Mouse (Mus musculus) adrenal gland, postnatal 14 days (tissue): ENCODE results near the gene Olfr18. TPM values are rescaled to one million over a fixed set of nuclear protein-coding genes. Genes with fewer than 3 reads are reported as not detected.
"Not testable (repeated sequence)": the region's sequence is repeated elsewhere in the genome, so short reads cannot be mapped to it uniquely, and the experiment has no call there.

Experiments used
- DNase-seq: peaks from one replicate; pipeline ENCODE4 v3.0.0; 2021; ENCODE audit warnings: mixed read lengths
- long read RNA-seq, 2 experiments: library from polyadenylated mRNA; stranded (forward); transcript quantifications; one replicate each; pipeline ENCODE4 v2.0.0; 2021
- total RNA-seq: library from RNA; stranded (reverse); gene quantifications from 2 replicates; pipeline ENCODE4 v1.2.3, GENCODE M21; 2021

Olfr18 gene
- total RNA-seq, result not detected in 2 replicates
- long read RNA-seq, experiment 1, result 0 reads
- long read RNA-seq, experiment 2, result 0 reads

DNA sequence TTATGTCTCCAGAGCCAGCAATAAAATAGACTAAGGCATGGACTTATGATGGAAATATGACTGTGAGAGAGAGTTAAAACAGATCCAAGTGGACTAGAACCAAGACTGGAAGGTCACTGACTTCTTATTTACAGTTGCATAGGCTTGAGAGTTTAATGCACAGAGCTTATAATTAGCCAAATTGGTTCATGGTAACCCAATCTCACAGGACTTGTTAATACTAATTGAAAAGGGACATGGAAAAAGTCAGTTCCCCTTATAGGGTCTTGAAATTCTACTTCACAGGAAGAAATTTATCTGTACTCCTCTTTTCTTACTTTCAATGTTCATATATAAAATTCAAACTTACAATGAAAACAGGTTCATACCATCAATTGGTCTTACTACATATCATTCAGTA is at the start of gene Olfr18:
Gene Olfr18, minus strand, starts transcription at position 101 of the 400 bp plus-strand sequence.
- DNase-seq, result no peak

GRCm38 (mm10) chr9:20385343-20385703 is 49.4 kb upstream of the Olfr18 start:
- no peak for DNase-seq

DNA sequence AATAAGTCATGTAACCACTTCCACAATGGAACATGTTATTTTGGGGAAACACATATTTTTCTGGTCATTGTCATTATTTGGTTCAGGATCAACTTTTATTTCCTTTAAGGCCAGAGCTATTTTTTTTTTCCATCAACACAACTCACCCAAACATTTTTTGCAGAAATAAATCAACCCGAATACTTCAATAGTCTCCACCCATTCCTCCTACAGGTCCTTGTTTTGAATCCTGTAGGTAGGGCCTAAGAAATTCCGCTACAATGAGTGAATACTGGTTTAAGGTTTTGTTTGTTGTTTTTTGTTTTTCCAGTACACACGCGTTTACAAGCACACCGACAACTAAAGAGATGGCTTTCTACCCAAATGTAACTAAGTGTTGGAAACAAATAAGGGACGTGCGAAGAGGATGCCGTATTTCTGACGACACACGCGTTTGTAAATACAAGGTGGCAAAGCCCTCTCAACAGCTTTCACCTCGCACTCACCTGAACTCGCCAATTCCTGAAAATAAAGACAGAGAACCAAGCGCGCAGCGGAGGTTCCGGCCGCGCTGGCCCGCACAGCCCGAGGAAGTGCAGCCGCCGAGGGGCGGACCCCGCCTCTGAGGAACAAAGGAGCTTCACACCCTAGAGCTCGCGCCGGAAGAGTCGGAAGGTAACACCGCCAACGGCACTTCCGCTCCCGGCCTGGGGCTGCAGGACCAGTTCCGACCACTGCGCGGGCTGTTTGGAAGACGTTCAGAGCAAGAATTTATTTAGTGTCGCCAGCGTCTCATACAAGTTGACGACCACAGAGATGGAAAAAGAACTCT is 48.8 kb upstream of the Olfr18 start, which contains the start of gene Zfp560:
Gene Zfp560, minus strand, starts transcription at position 646 of the 811 bp plus-strand sequence.
- peak; percentile 95 for DNase-seq

DNA sequence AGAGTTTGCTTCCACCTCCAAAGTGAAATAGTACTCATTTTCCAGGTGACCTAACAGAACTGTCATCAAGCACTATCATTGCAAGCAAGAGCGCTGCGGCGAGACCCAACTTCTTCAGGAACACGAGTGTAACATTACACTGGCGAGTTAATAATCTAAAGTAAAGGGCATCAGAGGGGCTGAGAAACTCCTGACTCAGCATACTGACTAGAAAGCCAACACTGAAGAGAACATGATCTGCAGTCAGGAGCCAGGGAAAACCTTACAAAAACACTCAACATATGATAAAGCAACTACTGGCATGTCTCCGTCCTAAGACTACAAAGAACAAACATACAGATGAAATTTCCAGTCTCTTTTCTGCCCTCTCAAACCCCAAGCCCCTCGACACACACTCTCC is 47.8 kb upstream of the Olfr18 start:
- no peak for DNase-seq

DNA sequence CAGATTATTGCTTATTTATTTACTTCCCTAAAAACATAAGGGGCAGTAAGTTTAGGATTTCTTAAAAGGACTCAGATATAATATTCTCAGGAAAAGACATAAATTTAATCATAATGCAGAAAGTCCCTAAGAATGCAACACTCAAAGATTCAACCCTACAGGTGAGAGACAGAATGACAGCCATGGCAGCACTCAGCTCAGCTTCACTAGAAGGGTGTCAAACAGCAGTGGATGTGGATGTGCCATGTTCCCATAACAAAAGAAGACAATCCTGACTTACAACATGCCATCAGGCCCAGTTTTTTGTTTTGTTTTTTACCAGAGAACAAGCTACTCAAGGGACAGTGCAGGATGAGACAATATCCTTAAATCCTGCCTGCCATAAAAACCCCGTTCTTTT is 38.8 kb upstream of the Olfr18 start:
- no peak for DNase-seq

- DNase-seq, result no peak
These were observed 31.4 kb upstream of the Olfr18 start for GRCm38 (mm10) chr9:20367311-20367710.

DNA sequence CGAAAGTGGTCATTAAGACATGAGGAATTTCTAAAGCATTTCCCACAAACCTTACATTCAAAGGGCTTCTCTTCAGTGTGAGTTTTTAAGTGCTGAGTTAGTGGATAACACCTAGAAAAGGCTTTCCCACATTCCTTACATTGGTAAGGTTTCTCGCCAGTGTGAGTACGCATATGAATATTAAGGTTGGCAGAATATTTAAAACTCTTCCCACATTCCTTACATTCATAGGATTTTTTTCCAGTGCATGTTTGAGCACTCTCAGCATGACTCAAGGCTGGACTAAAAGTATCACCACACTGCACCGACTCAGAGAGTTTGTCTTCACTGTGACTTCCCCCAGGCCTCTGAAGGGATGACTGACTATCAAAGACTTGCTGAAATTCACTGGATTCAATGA is 12.6 kb upstream of the Olfr18 start:
- no peak for DNase-seq

DNA sequence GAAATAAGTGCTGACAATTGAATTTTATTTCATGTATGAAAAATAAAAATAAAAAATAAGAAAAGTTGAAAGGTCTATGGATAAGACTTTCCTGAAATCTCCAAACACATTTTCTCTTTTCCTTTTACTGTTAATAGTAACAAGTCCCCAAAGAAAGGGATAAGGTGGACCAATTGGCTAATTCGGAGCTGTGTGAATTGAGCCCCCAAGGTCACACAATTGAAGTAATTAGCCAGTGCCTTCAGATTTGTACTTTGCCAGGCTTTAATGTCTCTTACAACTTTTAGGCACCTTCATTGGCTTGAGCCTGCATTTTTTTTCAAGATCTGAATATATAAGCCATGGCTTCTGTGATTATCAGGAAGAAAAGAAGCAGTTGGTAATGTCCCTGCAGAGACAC is 37.7 kb downstream of the Olfr18 start, which contains the start of gene Olfr873:
Gene Olfr873, plus strand, starts transcription at position 301 of the 400 bp plus-strand sequence.
- DNase-seq, result no peak

DNA sequence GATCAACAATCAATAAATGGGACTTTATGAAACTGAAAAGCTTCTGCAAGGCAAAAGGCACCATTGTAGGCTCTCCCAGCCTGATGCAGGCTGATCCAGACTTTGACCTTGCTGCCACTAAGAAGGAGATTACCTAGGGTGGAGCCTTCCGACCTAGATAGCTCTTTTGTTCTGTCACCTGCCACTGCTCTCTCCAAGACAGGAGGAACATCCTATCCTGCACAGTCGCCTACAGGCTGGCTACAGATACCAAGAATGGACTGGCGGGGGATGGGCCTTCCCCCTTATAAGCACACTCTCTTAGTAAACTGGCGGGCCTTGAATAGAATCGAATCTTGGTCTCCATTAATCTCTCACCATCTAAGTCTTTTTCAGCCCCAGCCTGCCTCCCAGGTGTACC is 40.3 kb downstream of the Olfr18 start:
- not testable (repeated sequence) for DNase-seq

DNA sequence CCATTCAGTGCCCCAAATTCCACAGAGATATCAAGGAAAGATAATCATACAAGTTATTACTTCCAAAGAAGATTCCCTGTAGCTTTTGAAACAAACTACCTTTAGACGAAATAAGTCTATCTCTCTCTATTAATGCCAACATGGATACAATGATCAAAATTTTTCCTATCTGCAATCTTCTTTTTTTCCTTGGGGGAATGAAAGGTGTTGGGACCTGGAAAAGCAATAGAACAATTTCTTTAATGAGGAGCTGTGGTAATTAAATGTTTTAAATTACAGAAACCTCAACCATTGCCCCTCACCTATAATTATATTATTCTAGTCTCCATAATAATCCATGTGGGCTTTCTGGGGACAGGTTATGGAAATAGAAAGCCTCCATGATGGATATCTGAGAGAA is 53.8 kb downstream of the Olfr18 start, which contains the start of gene Olfr39:
Gene Olfr39, plus strand, starts transcription at position 301 of the 400 bp plus-strand sequence.
- DNase-seq, result no peak

Other genes with a start within 250 kb of the Olfr18 start
- not detected in 2 replicates for gene Olfr868, start 237.5 kb downstream of the Olfr18 start, total RNA-seq
- not detected in 2 replicates for gene Olfr869, start 207.1 kb downstream of the Olfr18 start, total RNA-seq
- not detected in 2 replicates for gene Olfr870, start 162.0 kb downstream of the Olfr18 start, total RNA-seq
- gene Olfr871, start 123.9 kb downstream of the Olfr18 start, total RNA-seq, result not detected in 2 replicates
- gene Olfr872, start 99.0 kb downstream of the Olfr18 start, total RNA-seq, result not detected in 2 replicates
- not detected in 2 replicates for gene Olfr39, start 53.7 kb downstream of the Olfr18 start, total RNA-seq
- gene Olfr873, start 37.6 kb downstream of the Olfr18 start, total RNA-seq, result not detected in 2 replicates
- 6.9 and 9.6 TPM in 2 replicates for gene Zfp560, start 49.1 kb upstream of the Olfr18 start, total RNA-seq
- gene Zfp26, start 124.1 kb upstream of the Olfr18 start, total RNA-seq, result 22.6 and 23.8 TPM in 2 replicates
- 20.5 and 22.1 TPM in 2 replicates for gene Zfp426, start 156.7 kb upstream of the Olfr18 start, total RNA-seq
- gene Zfp266, start 185.3 kb upstream of the Olfr18 start, total RNA-seq, result 44.0 and 46.2 TPM in 2 replicates
- gene Zfp846, start 245.2 kb upstream of the Olfr18 start, total RNA-seq, result 9.2 and 10.8 TPM in 2 replicates